Mouse (Mus musculus): Measurements from ENCODE around the gene Lipe.

Gene Lipe

GRCm38 (mm10) chr7:25341000-25341784 lies 57.3 kb downstream of the Lipe start:
- no peak for DNase-seq

DNA sequence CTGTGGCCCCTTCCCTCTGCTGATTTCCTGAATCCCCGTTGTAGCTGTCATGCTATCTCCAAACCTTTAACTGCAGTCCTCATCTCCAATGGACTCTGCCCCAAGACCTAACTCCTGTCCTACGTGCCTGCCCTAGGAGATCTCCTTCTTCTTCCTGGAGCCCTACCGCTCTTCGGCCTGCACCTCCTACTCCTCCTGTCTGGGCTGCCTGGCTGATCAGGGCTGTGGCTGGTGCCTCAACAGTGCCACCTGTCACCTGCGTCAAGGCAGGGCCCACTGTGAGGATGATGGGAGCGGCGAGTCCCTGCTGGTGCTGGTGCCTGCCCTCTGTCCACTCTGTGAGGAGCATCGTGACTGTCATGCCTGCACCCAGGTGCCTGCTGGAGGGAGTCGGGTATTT lies 59.2 kb downstream of the Lipe start:
- DNase-seq, result no peak

DNA sequence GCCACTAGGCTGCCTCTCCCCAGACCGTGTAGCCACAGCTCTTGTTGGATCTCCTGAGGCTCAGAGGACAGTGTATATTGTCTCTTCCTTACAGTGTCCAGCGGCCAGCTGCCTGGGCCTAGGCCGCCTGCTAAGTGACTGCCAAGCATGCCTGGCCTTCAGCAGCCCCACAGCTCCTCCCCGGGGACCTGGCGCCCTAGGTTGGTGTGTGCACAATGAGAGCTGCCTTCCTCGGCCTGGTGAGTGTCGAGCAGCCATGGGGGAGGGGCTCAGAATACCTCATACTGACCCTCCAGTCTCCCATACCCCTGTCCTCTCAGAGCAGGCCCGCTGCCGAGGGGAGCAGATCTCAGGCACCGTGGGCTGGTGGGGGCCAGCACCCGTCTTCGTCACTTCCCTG lies 64.0 kb downstream of the Lipe start:
- DNase-seq, result no peak

GRCm38 (mm10) chr7:25333596-25334307 lies 64.8 kb downstream of the Lipe start:
- peak; percentile 82 for DNase-seq

All from kidney, adult 18-20 months (tissue).